Mouse (Mus musculus) CH12.LX (cell line): ENCODE measurements around the gene Gucy2d. TPM values are rescaled to one million over a fixed set of nuclear protein-coding genes. Genes with fewer than 3 reads are reported as not detected.

ENCODE experiments used
- DNase-seq: peaks from one replicate; pipeline ENCODE4 v3.0.0-alpha.2; 2013; ENCODE audit errors: extremely low read depth
- H3K27ac ChIP-seq: 2 replicates; pipeline ENCODE4 v1.5.1; 2012; ENCODE audit warnings: low read depth, mild to moderate bottlenecking, control low read depth, moderate library complexity; ENCODE audit not compliant: insufficient read depth
- H3K27me3 ChIP-seq: replicated peaks from 2 replicates; pipeline ENCODE3; 2012; ENCODE audit warnings: inconsistent platforms
- H3K36me3 ChIP-seq, 2 experiments: replicated peaks in 1 of 2; 2 replicates each; pipeline versions ENCODE3 to v1.6.1; 2012; ENCODE audit warnings: inconsistent platforms in 1 of 2, low read length in 1 of 2, mild to moderate bottlenecking in 1 of 2, mixed read lengths in 1 of 2, moderate library complexity in 1 of 2; ENCODE audit not compliant: control insufficient read depth in 1 of 2, insufficient read depth in 1 of 2
- H3K4me1 ChIP-seq, 2 experiments: 2 replicates each; pipeline ENCODE4 v1.6.1; 2012; ENCODE audit warnings: inconsistent platforms in 1 of 2, moderate library complexity in 1 of 2; ENCODE audit not compliant: insufficient read depth in 2 of 2, control insufficient read depth in 1 of 2
- H3K4me2 ChIP-seq: 2 replicates; pipeline ENCODE4 v1.6.1; 2012; ENCODE audit warnings: low read depth, mild to moderate bottlenecking, control low read depth; ENCODE audit not compliant: poor library complexity, insufficient read depth, severe bottlenecking
- H3K4me3 ChIP-seq, 3 experiments: fragments of 150-350 bp in 1 of 3; sonication (generic) in 1 of 3; replicated peaks in 1 of 3; 2 replicates each; pipeline versions ENCODE3 to v1.5.1; 2011 to 2012; ENCODE audit warnings: low read depth in 2 of 3, low read length in 2 of 3, mild to moderate bottlenecking in 2 of 3, moderate library complexity in 2 of 3, control low read depth in 1 of 3, improper control_type of control experiment in 1 of 3, inconsistent platforms in 1 of 3, mixed read lengths in 1 of 3; ENCODE audit not compliant: poor library complexity in 1 of 3
- H3K79me2 ChIP-seq: replicated peaks from 2 replicates; pipeline ENCODE4 v1.6.1; 2012; ENCODE audit warnings: mild to moderate bottlenecking, moderate library complexity; ENCODE audit not compliant: control insufficient read depth, poor library complexity, insufficient read depth, severe bottlenecking; ENCODE audit errors: extremely low read depth
- H3K9ac ChIP-seq: 2 replicates; pipeline ENCODE4 v1.6.1; 2012; ENCODE audit warnings: low read depth, mild to moderate bottlenecking, control low read depth, moderate library complexity; ENCODE audit not compliant: insufficient read depth
- H3K9me3 ChIP-seq: replicated peaks from 2 replicates; pipeline ENCODE3; 2012; ENCODE audit warnings: low read length, inconsistent platforms, mixed read lengths
- BHLHE40 ChIP-seq: IDR thresholded peaks from 2 replicates; pipeline ENCODE4 v1.6.1; 2011; ENCODE audit warnings: mild to moderate bottlenecking, low read depth, low read length, improper control_type of control experiment
- CHD1 ChIP-seq: IDR thresholded peaks from 2 replicates; pipeline ENCODE4 v1.6.1; 2012; ENCODE audit warnings: low read depth, low read length, improper control_type of control experiment, inconsistent platforms
- E2F4 ChIP-seq: IDR thresholded peaks from 2 replicates; pipeline ENCODE4 v1.6.1; 2011; ENCODE audit warnings: low read depth, low read length, improper control_type of control experiment; ENCODE audit not compliant: insufficient replicate concordance
- ELF1 ChIP-seq: IDR thresholded peaks from 2 replicates; pipeline ENCODE4 v1.6.1; 2014; ENCODE audit warnings: low read depth, mild to moderate bottlenecking, inconsistent platforms, low read length, improper control_type of control experiment
- EP300 ChIP-seq: IDR thresholded peaks from 2 replicates; pipeline ENCODE4 v1.6.1; 2011; ENCODE audit warnings: low read length, improper control_type of control experiment
- IRF4 ChIP-seq: IDR thresholded peaks from 2 replicates; pipeline ENCODE4 v1.6.1; 2014; ENCODE audit warnings: low read depth, mild to moderate bottlenecking, inconsistent platforms, low read length, improper control_type of control experiment
- MAFK ChIP-seq: IDR thresholded peaks from 2 replicates; pipeline ENCODE4 v1.6.1; 2011; ENCODE audit warnings: low read length, improper control_type of control experiment; ENCODE audit not compliant: insufficient replicate concordance
- MAX ChIP-seq: IDR thresholded peaks from 2 replicates; pipeline ENCODE4 v1.6.1; 2011; ENCODE audit warnings: low read length, improper control_type of control experiment
- MEF2A ChIP-seq: IDR thresholded peaks from 2 replicates; pipeline ENCODE4 v1.6.1; 2014; ENCODE audit warnings: low read depth, mild to moderate bottlenecking, inconsistent platforms, low read length, improper control_type of control experiment, borderline replicate concordance
- NELFE ChIP-seq: IDR thresholded peaks from 2 replicates; pipeline ENCODE4 v1.6.1; 2011; ENCODE audit warnings: low read depth, low read length, improper control_type of control experiment
- PAX5 ChIP-seq: IDR thresholded peaks from 2 replicates; pipeline ENCODE4 v1.6.1; 2012; ENCODE audit warnings: low read length, inconsistent platforms, mixed read lengths
- POLR2A ChIP-seq: IDR thresholded peaks from 2 replicates; pipeline ENCODE4 v1.6.1; 2011; ENCODE audit warnings: low read depth, mild to moderate bottlenecking, improper control_type of control experiment, low read length
- POLR2AphosphoS2 ChIP-seq: IDR thresholded peaks from 2 replicates; pipeline ENCODE4 v1.6.1; 2011; ENCODE audit warnings: low read depth, low read length, improper control_type of control experiment
- RAD21 ChIP-seq: IDR thresholded peaks from 2 replicates; pipeline ENCODE4 v1.6.1; 2011; ENCODE audit warnings: low read depth, mild to moderate bottlenecking, low read length, improper control_type of control experiment, moderate library complexity
- RCOR1 ChIP-seq: conservative IDR thresholded peaks from 2 replicates; pipeline ENCODE4 v1.6.1; 2012; ENCODE audit warnings: low read depth, mild to moderate bottlenecking, inconsistent platforms, low read length, improper control_type of control experiment
- UBTF ChIP-seq: IDR thresholded peaks from 2 replicates; pipeline ENCODE4 v1.6.1; 2012; ENCODE audit warnings: low read depth, mild to moderate bottlenecking, inconsistent platforms, low read length, improper control_type of control experiment, moderate library complexity
- ZNF384 ChIP-seq: IDR thresholded peaks from 2 replicates; pipeline ENCODE4 v1.6.1; 2012; ENCODE audit warnings: low read depth, low read length, improper control_type of control experiment, inconsistent platforms
- dilution Hi-C: fragments of 300-500 bp; cut with MboI; formaldehyde crosslinking; loops from 2 replicates; pipeline ENCODE4 v1.14.3; 2020; ENCODE audit warnings: low sequenced_read_pairs; ENCODE audit not compliant: extremely low pct_unique_long_range_greater_than_20kb, extremely low pct_ligation_motif_present
- in situ Hi-C: fragments of 300-500 bp; cut with MboI; formaldehyde crosslinking; loops from 3 replicates; pipeline ENCODE4 v1.14.3; 2019; ENCODE audit warnings: low sequenced_read_pairs, low pct_ligation_motif_present, low pct_unique_long_range_greater_than_20kb, mixed read lengths
- polyA plus RNA-seq: library from polyadenylated mRNA; unstranded; fragments of >175 nt; gene quantifications from 2 replicates; pipeline ENCODE4 v1.2.1, GENCODE M21; 2012; ENCODE audit warnings: low read depth; ENCODE audit not compliant: insufficient read length
- total RNA-seq, 2 experiments: library from RNA; depleted of rRNA; stranded (reverse); fragments of 300-350 nt in 1 of 2; fragments of >200 nt in 1 of 2; gene quantifications; 2 replicates each; pipeline ENCODE4 v1.2.3; 2012 to 2014

Gene Gucy2d
- total and polyA plus RNA-seq, 3 experiments = not detected

DNA sequence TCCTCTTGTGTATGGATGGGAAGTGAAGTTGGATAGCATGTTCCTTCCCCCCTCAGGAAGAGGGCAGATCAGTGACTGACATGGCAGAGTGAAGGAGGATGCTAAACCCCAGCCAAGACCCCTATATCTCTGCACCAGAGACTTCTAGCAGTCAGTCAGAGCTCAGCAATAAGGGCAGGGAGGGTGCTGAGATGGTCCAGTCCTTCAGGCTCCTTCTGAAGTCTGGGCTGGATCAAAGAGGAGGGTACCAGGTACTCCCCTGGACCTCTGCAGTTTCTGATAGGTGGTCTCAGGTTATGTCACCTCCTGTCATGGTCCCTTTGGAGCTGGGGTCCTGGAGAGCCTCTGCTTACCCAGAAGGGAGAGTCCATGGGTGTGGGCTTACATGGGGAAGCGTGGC is 55.4 kb downstream of the Gucy2d start:
- H3K27me3 ChIP-seq = no peaks in the 10 kb centered on the region
- dilution Hi-C loops = no loop called here
- peaks cover 47 to 68% of the 10 kb centered on the region in 2 experiments for H3K36me3 ChIP-seq
- no peak for TF ChIP-seq UBTF
- no peak for TF ChIP-seq PAX5
- no peak for TF ChIP-seq BHLHE40
- TF ChIP-seq NELFE = no peak
- no peak for TF ChIP-seq IRF4
- no peak for TF ChIP-seq MAFK
- no peak for TF ChIP-seq ZNF384
- no peak overlapping the region for H3K4me2 ChIP-seq
- no peaks in the 10 kb centered on the region for H3K79me2 ChIP-seq
- in situ Hi-C loops = no loop called here
- no peaks in the 10 kb centered on the region for H3K9me3 ChIP-seq
- no peak overlapping the region for H3K9ac ChIP-seq
- H3K4me3 ChIP-seq = no peak overlapping the region
- no peak overlapping the region for H3K27ac ChIP-seq
- no peak for DNase-seq
- H3K4me1 ChIP-seq = peaks cover 27 to 51% of the 10 kb centered on the region in 2 experiments

DNA sequence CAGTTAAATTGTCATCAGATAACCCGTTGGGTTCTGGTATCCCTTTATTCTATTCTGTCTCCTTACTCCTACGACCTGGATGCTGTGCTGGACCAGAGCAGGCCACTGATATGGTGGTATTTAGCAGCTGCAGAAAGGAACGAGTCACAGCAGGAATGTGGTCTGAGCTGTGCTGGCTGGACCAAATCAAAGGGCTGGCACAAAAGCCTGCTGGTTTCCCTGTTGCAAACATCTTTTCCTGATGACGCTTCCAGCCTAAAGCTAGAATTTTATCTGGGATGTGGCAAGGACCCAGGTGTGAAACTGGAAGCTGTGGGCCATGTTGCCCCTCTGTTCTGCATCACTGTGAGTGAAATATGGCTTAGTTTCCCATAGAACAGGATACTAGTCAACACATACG is 57.2 kb downstream of the Gucy2d start:
- Histone ChIP-seq H3K9me3 (no peaks in the 10 kb centered on the region), H3K27ac (no peak overlapping the region), H3K4me3 (no peak overlapping the region), H3K36me3 (peaks cover 56 to 82% of the 10 kb centered on the region in 2 experiments), H3K9ac (no peak overlapping the region), H3K27me3 (no peaks in the 10 kb centered on the region), H3K79me2 (no peaks in the 10 kb centered on the region), H3K4me2 (no peak overlapping the region), H3K4me1 (peaks cover 16 to 33% of the 10 kb centered on the region in 2 experiments)
- DNase-seq = no peak
- dilution Hi-C loops = no loop called here
- TF ChIP-seq MEF2A = no peak
- no peak for TF ChIP-seq EP300
- TF ChIP-seq POLR2A = no peak
- TF ChIP-seq BHLHE40 = no peak
- TF ChIP-seq RCOR1 = no peak
- no peak for TF ChIP-seq POLR2AphosphoS2
- no peak for TF ChIP-seq CHD1
- TF ChIP-seq RAD21 = no peak
- TF ChIP-seq PAX5 = no peak
- TF ChIP-seq E2F4 = no peak
- no peak for TF ChIP-seq ELF1
- no peak for TF ChIP-seq MAX
- no peak for TF ChIP-seq NELFE
- in situ Hi-C loops = no loop called here
